Mouse (Mus musculus): ENCODE data around the gene Tshz2.

The Tshz2 gene

GRCm38 (mm10) chr2:169869468-169869867, 236.7 kb downstream of the Tshz2 start:
- DNase-seq (ENCODE audit: low read depth, low spot score): no peak

GRCm38 (mm10) chr2:169870503-169870902, 237.7 kb downstream of the Tshz2 start:
- DNase-seq (ENCODE audit: low read depth, low spot score): no peak

- DNase-seq (ENCODE audit: low read depth, low spot score): no peak
Measured at GRCm38 (mm10) chr2:169871436-169872060, 238.7 kb downstream of the Tshz2 start.

GRCm38 (mm10) chr2:169873442-169873841, 240.6 kb downstream of the Tshz2 start:
- DNase-seq (ENCODE audit: low read depth, low spot score): no peak

- DNase-seq (ENCODE audit: low read depth, low spot score): no peak
Measured at GRCm38 (mm10) chr2:169887921-169888320, 255.1 kb downstream of the Tshz2 start.

GRCm38 (mm10) chr2:169892441-169893038, 259.7 kb downstream of the Tshz2 start:
- DNase-seq (ENCODE audit: low read depth, low spot score): no peak

- no peak for DNase-seq (ENCODE audit: low read depth, low spot score)
Measured at GRCm38 (mm10) chr2:169902896-169903295, 270.1 kb downstream of the Tshz2 start.

- no peak for DNase-seq (ENCODE audit: low read depth, low spot score)
Measured at GRCm38 (mm10) chr2:169906396-169906795, 273.6 kb downstream of the Tshz2 start.

- no peak for DNase-seq (ENCODE audit: low read depth, low spot score)
Measured at GRCm38 (mm10) chr2:169907979-169908378, 275.2 kb downstream of the Tshz2 start.

- DNase-seq (ENCODE audit: low read depth, low spot score): no peak
Measured at GRCm38 (mm10) chr2:169910606-169911005, 277.8 kb downstream of the Tshz2 start.

GRCm38 (mm10) chr2:169912826-169913225, 280.0 kb downstream of the Tshz2 start:
- no peak for DNase-seq (ENCODE audit: low read depth, low spot score)

- no peak for DNase-seq (ENCODE audit: low read depth, low spot score)
Measured at GRCm38 (mm10) chr2:169914903-169915302, 282.1 kb downstream of the Tshz2 start.

GRCm38 (mm10) chr2:169915326-169915725, 282.5 kb downstream of the Tshz2 start:
- DNase-seq (ENCODE audit: low read depth, low spot score): no peak

GRCm38 (mm10) chr2:169919111-169919695, 286.4 kb downstream of the Tshz2 start:
- DNase-seq (ENCODE audit: low read depth, low spot score): no peak

- no peak for DNase-seq (ENCODE audit: low read depth, low spot score)
Measured at GRCm38 (mm10) chr2:169924177-169924810, 291.5 kb downstream of the Tshz2 start.

- DNase-seq (ENCODE audit: low read depth, low spot score): no peak
Measured at GRCm38 (mm10) chr2:169925466-169925865, 292.7 kb downstream of the Tshz2 start.

- DNase-seq (ENCODE audit: low read depth, low spot score): no peak
Measured at GRCm38 (mm10) chr2:169926016-169926415, 293.2 kb downstream of the Tshz2 start.

- DNase-seq (ENCODE audit: low read depth, low spot score): no peak
Measured at GRCm38 (mm10) chr2:169927401-169927800, 294.6 kb downstream of the Tshz2 start.

- DNase-seq (ENCODE audit: low read depth, low spot score): no peak
Measured at GRCm38 (mm10) chr2:169928447-169929120, 295.8 kb downstream of the Tshz2 start.

- DNase-seq (ENCODE audit: low read depth, low spot score): peak; percentile 23
Measured at GRCm38 (mm10) chr2:169929540-169930497, 297.0 kb downstream of the Tshz2 start.

- DNase-seq (ENCODE audit: low read depth, low spot score): peak; percentile 2
Measured at GRCm38 (mm10) chr2:169935642-169936041, 302.8 kb downstream of the Tshz2 start.
